Mouse (Mus musculus) adrenal gland, postnatal 36 days (tissue): Measurements from ENCODE around the gene AC131692.1. TPM values are rescaled to one million over a fixed set of nuclear protein-coding genes. Genes with fewer than 3 reads are reported as not detected.

ENCODE experiments used
- DNase-seq, 2 experiments: peaks; one replicate each; pipeline ENCODE4 v3.0.0; 2021; ENCODE audit warnings: mixed read lengths in 1 of 2
- total RNA-seq, 2 experiments: library from RNA; stranded (reverse); gene quantifications; 2 replicates each; pipeline ENCODE4 v1.2.3; 2021

AC131692.1 gene
- total RNA-seq, 2 experiments from 2014 or later, result not detected

DNA sequence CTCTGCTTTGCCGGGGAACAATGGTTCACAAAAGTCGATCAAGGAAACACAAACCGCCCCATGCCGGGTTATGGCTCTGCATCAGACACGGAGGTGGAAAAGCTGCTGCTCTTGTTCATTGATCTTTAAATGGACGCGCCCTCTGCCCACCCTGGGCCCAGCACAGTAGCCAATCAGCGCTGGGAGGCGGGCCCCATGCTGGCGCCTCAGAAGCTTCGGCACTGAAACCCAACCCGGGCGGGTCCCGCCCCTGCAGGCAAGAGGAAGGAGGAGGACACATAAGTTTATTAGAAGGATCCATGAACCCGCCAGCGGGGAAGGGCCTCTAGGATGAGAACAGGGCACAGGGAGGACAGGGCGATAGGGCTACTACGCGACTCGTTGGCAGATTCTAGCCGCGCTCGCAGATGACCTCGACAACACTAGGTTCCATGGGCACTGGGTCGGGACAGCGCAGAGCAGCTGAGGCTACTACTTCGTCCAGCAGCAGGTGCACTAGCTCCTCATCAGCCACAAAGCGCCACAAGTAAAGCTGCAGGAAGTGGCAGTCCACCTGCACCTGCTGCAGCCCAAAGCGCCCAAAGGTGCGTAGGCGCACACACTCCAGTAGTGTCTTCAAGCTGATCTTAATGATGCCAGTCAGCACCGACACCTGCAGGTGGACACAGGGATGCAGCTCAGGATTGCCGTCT, 26.3 kb upstream of the AC131692.1 start, which contains the start of gene Tm7sf2:
Gene Tm7sf2, minus strand, starts transcription at position 650 of the 692 bp plus-strand sequence.
- peak; percentile 97 to 98 for DNase-seq

DNA sequence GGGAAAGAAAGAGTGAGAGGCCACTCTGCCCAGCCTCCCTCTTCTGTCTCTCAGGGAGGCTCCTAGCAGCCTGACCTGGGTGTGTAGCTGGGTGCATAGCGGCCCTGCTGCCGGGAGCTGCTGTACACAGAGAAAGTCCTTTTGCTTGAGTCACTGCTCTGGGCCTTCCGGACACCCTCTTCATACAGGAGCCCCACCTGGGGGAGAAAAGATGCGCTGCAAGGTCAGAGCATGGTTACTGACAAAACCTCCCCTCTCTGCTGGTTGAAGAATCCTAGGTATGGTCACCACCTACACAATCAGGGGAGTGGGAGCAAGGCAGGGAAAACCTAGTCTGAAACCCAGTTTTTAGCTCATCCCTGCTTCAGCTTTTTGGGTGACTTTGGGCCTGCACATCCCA, 25.3 kb upstream of the AC131692.1 start:
- no peak for DNase-seq

DNA sequence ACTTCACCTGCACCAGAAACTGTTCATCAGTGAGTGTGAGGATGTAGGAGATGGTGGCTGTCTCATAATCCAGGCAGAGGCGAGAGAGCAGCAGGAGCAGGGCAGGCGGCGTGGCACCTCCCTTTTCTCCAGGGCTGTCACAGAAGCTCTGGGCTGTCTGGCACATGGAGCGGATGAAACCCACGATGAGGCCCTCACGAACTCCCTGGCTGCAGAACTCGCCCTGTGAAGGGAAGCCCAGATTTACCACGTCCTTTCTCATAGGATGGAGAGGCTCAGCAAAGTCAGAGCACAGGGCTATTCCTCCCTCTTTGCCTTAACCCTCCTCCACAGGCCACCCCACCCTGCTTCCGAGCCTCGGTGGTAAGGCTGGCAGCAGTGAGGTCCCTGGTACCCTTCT, 24.4 kb upstream of the AC131692.1 start:
- no peak for DNase-seq

DNA sequence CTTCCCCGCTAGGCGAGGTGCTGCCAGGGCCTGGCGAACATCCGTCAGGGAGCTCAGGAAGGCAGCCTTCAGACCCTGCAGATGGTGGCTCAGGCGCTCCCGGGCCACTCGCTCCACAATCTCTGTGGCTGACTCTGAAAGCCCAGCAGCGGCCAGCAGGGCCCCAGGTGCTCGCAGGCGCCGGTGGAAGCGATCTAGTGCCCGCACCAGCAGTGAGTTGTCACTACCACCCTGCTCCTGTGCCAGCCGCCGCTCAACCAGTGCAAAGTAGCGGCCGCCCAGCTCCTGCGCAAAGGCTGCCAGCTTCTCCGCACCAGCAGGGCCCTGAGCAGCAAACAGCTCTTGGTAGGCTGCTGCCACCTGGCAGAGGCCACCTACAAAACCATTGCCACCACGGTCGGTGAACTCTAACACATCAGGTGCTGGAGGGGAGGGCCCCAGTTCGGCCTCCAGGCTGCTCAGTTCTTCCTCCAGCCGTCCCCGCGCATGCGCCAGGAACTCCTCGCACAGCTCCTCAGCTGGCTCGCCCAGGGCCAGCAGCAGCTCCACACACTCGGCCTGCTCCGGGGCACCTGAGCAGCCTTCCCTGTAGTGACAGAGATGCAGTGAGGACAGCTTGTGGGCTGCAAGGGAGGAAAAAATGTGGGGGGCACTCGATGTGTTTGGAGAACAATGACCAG, 23.5 kb upstream of the AC131692.1 start:
- no peak for DNase-seq

DNA sequence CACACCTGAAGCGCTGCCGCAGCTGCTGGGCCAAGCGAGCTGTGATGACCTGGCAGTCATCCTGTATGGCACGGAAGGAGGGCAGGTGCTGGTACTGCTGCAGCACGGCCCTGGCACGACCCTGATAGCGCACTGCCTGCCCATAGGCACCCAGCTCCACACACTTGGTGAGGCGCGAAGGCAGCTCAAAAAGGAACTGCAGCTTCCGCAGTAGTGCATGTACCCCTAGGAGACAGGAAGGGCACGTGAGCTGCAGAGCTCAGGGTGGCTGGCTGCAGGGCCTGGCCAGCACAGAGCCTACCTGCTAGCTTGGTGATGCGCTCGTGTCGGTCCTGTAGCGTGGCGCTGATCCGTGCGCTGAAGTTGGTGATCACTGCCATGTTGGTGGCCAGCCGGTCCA, 23.0 kb upstream of the AC131692.1 start:
- no peak for DNase-seq

DNA sequence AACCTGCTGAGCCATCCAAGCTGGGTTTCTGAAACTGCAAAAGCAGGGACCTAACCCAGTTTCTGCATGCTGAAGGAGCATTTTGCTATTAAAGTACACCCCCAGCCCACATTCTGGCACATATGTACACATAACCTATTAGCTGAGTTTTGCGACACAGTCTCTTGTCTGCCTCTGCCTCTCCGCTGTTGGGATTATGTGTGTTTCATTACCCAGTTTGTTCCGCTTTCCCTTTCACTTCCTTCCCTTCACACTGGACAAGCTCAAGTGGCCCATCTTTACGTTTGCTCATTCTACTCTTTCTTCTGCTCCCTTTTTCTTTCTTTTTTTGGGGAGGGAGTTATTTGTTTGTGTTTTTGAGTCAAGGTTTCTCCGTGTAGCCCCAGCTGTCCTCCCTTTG, 20.3 kb upstream of the AC131692.1 start:
- no peak for DNase-seq

DNA sequence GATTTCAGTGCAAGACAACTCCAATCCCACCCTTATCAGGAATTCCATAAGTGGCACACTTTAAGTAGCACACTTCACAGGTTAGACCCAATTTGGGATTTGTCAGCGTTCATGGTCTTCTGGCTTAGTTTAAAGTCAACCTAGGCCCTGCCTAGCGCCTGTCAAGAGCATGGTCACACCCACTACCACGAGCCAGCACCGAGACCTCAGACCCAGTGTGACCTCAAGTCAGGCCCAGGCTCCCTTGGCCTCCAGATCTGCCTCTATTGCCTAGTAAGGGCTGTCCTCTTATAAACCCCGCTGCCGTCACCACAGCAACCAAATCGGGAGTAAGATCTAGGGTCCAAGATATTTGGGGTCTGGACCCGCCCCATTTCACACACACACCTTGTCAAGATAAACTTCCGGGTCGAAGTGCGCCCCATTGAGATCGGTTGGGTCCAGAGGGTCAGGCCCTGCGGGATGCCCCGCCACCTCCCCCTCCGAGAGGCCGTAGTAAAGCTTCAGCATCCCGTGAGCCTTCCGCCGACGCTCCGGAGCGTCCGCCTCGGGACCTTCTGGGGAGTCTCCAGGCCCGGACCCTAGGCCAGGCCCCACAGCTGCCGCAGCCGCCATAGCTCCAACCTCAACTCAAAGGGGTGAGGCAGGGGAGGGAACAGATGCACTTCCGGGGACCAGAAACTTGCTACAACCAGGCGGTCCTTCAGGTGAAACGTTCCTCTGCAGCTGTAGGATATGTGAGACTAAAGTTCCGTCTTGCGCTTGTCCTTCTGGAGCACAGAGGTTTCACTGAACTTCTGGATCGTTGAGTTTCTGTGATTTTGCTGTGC, 17.4 kb upstream of the AC131692.1 start, which contains the start of gene Vps51:
Gene Vps51, minus strand, starts transcription at position 668 of the 830 bp plus-strand sequence.
- peak; percentile 83 to 87 for DNase-seq

DNA sequence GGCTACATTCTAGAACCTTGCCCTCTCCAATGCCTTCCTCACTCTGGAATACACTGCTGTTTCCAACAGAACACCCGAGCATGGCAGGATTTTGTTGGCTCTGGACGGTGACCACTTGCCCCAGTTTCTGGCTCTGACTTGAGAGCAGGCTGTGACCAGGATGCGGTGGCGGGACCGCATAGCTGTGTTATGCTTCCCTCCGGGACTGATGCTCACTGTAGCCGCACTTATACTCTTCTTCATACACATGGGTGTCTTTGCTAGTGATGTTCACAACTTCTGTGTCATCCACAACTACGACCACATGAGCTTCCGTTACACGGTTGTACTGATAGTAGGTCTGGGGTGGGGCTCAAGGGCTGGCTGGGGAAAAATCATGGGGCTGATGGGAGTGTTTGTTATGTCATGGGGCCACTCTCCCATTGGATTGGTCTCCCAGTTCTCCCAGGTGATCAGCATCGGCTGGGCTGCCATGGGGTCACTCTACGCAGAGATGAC, 14.2 kb upstream of the AC131692.1 start, which contains the start of gene Tmem262:
Gene Tmem262, plus strand, starts transcription at position 51 of the 498 bp plus-strand sequence.
- no peak for DNase-seq

DNA sequence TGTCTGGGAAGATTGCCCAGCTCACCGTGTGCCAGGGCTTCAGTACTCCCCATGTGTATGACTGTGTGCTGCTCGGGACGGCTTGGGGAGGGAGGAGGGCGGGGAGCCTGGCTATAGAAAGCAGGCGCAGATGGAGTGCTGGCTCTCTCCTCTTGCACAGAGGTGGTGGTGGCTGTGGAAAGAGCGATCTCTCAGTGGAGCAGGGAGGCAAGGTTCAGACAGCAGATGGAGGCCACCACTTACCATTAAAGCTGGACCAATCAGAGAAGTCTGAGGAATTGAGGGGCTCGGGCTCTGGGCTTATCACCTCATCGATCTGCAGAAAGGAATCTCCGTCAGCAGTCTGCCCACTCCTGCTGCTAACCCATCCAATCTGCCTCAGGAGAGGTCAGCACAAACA, 12.1 kb upstream of the AC131692.1 start, which contains the start of gene Gm28374:
Gene Gm28374, minus strand, starts transcription at position 101 of the 400 bp plus-strand sequence.
- no peak for DNase-seq

DNA sequence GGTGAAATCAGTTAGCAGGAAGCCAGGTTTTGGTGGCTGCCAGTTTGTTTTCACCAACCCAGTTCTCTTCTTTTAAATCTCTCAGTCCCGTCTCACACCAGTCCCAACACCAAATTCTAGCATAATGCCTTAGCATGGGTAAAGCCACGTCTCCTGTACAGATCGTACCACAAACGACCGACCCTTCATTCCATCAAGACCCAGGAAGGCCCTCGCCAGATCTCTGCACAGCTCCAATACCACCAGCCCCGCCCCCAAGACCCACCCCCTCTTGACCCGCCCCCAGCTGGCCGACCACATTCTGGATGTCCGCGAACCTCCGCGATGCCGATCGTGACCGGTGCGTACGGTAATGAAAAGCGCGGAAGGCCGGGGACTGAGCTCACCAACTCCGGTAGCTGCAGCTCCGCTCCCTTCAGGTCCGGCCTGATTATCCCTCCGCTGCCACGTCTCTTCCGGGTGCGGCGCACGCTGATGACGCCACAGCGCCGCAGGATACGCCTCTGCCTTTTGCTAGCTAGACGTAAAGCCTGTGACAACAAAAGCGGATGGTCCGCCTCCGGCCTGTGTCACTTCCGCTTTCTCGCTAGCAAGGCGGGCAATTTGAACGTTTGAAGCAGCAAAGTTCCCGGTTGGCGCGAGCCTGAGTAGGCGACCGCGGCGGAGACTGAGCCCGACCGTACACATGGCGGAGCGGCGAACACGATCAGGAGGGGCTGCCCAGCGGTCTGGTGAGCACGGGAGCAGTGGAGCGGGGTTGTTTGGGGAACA, 9.6 kb upstream of the AC131692.1 start, which contains the start of the genes Zfpl1 and Cdca5:
Gene Zfpl1, minus strand, starts transcription at position 479 of the 771 bp plus-strand sequence.
Gene Cdca5, plus strand, starts transcription at position 506 of the 771 bp plus-strand sequence.
- peak; percentile 96 to 97 for DNase-seq

DNA sequence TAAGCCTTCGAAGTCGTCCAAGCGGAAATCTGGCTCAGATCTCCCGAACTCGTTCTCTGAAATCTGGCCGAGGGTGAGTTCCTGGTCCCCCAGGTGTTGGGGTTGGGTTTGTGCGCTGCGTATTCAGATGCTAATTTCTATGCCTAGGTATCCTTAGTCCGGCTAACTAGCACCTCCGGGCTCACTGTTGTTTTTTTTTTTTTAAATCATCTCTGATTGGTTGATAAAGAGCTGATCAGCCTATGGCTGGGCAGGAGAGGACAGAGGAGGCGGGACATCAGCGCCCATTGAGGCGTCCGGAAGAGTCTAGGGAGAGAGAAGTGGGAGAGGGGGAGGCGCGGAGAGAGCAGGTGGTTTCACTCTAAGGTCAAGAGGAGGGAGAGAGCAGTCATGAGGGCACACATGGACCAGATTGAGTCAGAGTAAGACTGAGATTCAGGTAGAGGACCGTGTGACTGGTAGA, 8.8 kb upstream of the AC131692.1 start:
- DNase-seq, result peak; percentile 65 to 69

DNA sequence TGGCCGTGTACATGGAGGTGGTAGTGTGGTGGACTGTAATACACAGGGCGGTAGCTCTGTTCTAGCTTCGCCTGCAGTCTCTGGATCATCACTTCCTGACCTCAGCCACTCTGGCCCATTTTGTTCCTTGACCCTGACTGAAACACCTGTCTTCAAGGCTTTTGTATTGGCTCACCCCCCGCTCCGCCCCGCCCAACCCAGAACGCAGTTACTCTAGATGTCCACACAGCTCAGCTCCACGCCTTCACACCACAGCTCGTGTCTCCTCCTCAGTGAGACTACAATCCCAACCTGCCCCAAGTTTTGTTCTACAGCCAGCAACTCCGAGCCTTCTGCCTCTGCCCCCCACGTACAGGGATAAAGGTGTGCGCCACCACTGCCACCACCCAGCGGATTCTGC, 5.4 kb upstream of the AC131692.1 start:
- DNase-seq, result no peak

DNA sequence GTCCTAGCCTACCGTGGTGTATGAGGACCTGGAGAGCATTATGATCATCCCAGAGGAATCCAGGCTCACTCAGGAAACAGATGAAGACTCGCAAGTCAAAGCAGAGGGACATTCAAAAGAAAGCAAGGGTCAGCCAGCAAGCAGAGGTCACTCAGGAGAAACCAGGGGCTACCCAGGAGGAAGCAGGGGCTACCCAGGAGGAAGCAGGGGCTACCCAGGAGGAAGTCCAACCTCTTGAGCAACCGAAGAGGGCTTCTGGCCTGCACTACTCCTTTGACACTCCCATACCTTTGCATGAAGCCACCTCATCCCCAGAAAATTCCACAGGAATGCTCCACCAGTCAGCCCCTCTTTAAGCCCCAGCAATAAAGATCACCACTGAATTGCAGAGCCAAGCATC, 3.6 kb downstream of the AC131692.1 start:
- DNase-seq, result peak in 1 of 2 experiments; percentile 44

DNA sequence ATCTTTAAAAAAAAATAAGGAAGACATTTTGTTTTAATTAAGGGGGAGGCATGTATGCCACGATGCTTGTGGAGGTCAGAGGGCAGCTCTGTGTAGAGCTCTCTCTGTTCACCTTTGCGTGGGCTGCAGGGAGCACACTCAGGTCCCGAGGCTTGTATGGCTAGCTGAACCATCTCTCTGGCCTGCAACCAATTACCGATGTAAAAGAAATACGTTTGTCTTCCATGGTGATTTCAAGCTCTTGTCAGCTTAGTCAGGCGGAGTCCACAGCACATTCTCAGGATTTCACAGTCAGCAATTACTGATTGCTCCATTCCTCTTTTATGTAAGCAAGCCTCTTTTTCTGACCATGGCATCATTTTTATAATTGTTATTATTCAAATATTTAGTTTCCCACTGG, 7.0 kb downstream of the AC131692.1 start:
- DNase-seq, result no peak

DNA sequence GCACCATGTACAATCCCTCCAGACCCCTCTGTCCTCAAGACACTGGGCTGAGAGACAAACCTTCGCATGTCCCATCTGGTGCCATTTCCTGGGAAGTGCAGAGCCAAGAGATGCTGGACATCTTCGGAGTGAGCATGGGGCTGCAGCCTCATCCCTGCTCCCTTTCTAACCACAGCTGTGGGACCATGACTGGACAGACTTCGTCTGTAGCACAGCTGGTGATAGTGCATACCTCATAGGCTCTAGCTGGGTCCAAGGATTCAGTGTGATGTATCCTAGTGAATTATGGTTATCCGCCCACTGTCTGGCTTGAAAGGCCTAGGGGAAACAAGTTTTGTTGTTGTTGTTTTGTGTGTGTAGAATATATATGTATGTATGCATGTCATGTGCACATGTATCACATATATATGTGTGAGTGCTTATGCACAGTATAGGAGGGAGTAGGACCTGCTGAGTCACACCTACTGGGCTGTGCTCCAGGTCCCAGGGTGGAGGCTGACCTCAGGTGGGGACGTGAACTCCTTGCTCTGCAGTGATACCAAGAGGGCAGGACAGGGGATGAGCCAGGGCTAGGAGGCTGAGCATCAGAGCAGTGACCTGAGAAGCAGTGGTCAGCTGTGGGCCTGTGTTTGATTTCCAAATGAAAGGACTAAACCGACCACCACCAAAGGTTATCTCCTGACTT, 8.1 kb downstream of the AC131692.1 start:
- DNase-seq, result no peak

DNA sequence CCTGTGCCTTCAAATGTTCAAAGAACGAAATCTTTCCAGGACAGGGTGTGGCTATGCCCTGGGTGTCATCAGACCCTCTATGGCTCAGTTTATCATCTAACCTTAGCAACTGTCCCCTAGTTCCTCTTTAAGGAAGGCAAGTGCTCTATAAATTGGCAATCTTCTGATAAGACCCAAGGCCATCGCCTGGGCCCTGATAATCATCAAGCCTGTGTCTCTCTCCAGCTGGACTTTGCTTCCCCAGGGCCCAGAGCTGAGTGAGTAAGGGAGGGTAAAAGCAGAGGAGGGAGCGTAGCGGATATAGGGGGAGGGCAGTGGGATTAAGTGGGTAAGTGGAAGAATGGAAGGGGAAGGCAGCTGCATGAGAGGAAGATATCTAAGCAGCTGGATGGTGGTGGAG, 10.3 kb downstream of the AC131692.1 start:
- DNase-seq, result no peak

DNA sequence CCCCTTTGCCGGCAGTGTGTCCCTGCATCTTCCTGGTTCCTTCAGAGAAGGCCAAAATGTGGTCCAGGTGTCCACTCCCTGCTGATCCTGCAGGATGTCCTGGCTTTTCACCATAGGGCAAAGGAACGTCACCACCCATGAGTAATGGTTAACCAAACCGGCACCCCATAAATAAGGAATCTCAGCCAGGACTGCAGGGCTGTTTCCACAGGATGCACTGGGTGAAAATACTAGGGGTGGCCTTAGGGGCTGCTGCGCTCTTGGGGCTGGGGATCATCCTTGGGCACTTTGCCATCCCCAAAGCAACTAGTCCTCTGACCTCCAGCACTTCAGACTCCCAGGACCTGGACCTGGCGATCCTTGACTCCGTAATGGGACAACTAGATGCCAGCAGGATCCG, 11.4 kb downstream of the AC131692.1 start, which contains the start of gene Naaladl1:
Gene Naaladl1, plus strand, starts transcription at position 197 of the 400 bp plus-strand sequence.
- DNase-seq, result no peak

DNA sequence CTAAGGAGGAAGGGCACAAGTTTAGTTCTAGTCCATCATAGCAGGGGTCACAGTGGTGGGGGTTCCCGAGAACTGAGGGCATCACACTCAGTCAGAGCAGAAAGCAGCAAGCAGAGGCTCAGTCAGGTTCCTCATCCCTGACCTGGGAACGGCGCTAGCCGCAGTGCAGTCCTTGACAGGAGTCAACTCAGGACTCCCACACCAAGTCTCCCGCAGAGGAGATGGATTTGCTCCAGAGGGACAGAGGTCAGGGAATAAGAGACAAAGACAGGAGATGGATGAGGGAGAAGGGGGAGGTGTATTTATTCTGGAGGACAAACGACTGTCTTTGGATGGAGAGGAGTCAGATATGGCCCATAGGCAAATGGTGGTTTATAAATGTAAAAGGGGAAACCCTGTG, 18.9 kb downstream of the AC131692.1 start:
- no peak for DNase-seq

DNA sequence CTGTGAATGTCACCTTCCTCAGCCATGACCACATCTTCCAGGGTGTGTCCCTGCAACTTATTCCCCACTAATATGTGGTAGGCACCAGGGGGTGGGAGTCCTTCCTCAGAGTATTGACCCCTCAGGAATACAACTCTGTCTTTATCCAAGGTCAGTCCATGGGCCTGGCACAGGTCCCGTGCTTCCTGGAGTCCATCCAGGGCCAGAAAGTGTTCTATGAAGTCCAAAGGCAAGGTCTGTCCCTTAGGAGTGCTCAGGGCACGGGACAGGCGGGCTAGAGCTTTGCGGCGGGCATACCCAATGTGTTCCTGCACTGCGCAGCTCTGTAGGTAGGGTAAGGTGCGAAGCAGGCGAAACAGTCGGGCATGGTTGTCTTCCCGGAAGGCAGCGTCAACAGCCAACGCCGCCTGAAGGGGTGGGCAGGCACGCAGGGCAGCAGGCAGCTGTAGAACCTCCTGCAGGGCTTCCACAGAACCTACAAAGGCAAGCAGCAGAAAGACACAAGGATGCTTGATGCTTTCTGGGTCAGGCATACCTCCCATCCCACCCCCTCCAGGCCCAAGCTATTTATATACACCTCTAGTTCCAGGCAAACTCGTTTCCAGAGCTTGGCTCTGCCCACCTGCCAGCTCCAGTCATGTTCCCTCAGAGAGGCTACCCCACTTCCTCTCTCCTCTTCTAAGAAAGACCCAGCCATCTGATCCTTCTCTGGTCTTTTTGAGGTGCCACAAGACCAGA, 22.1 kb downstream of the AC131692.1 start:
- DNase-seq, result peak; percentile 21 to 66
